Mouse (Mus musculus): ENCODE measurements around the gene Mbl1. TPM values are rescaled to one million over a fixed set of nuclear protein-coding genes. Genes with fewer than 3 reads are reported as not detected.

Mbl1 gene
- total and polyA plus RNA-seq, 2 experiments from 2014 or later, result not detected

- Histone ChIP-seq H3K27me3 (ENCODE audit: control insufficient read depth, insufficient read depth, low read length) (no peaks in the 10 kb centered on the region), H3K9me3 (replicated peaks; ENCODE audit: control insufficient read depth, low read length) (no peaks in the 10 kb centered on the region), H3K4me1 (ENCODE audit: control insufficient read depth, insufficient read depth) (0 out of 2 replicates have a peak, but pooled peaks cover 6% of the 10 kb centered on the region), H3K4me3 (ENCODE audit: low read depth, low read length) (no peak overlapping the region), H3K36me3 (replicated peaks; ENCODE audit: control insufficient read depth, insufficient read depth, low read length) (no peaks in the 10 kb centered on the region), H3K27ac (ENCODE audit: low read depth) (no peak overlapping the region), H3K9ac (replicated peaks; ENCODE audit: low read depth, low read length) (no peak overlapping the region), H3K4me2 (ENCODE audit: low read depth, low read length) (no peak overlapping the region)
- DNase-seq (ENCODE audit: low spot score), result no peak
- ATAC-seq (ENCODE audit: insufficient read depth, low read depth), result no peak
- TF ChIP-seq CTCF (IDR thresholded peaks at IDR 0.05; ENCODE audit: low read depth) (no peak), EP300 (IDR thresholded peaks at IDR 0.05; ENCODE audit: low read depth) (no peak)
- WGBS, result 71% methylated on average over 3 of the region's 3 CpGs
Measured at GRCm38 (mm10) chr14:41116271-41116670, 35.0 kb upstream of the Mbl1 start.

- Histone ChIP-seq H3K4me2 (ENCODE audit: low read depth, low read length) (no peak overlapping the region), H3K9me3 (replicated peaks; ENCODE audit: control insufficient read depth, low read length) (no peaks in the 10 kb centered on the region), H3K4me1 (ENCODE audit: control insufficient read depth, insufficient read depth) (no peaks in the 10 kb centered on the region), H3K27ac (ENCODE audit: low read depth) (no peak overlapping the region), H3K27me3 (ENCODE audit: control insufficient read depth, insufficient read depth, low read length) (no peaks in the 10 kb centered on the region), H3K4me3 (ENCODE audit: low read depth, low read length) (no peak overlapping the region), H3K9ac (replicated peaks; ENCODE audit: low read depth, low read length) (no peak overlapping the region), H3K36me3 (replicated peaks; ENCODE audit: control insufficient read depth, insufficient read depth, low read length) (no peaks in the 10 kb centered on the region)
- DNase-seq (ENCODE audit: low spot score) (no peak), ATAC-seq (ENCODE audit: insufficient read depth, low read depth) (no peak)
- 80% methylated on average over 5 of the region's 5 CpGs for WGBS
- TF ChIP-seq EP300 (IDR thresholded peaks at IDR 0.05; ENCODE audit: low read depth) (no peak), CTCF (IDR thresholded peaks at IDR 0.05; ENCODE audit: low read depth) (no peak)
Measured at GRCm38 (mm10) chr14:41124683-41125082, 26.6 kb upstream of the Mbl1 start.

- no peaks in the 10 kb centered on the region for H3K27me3 ChIP-seq (ENCODE audit: control insufficient read depth, insufficient read depth, low read length)
- H3K4me1 ChIP-seq (ENCODE audit: control insufficient read depth, insufficient read depth), result no peaks in the 10 kb centered on the region
- no peak overlapping the region for H3K4me3 ChIP-seq (ENCODE audit: low read depth, low read length)
- no peak overlapping the region for H3K4me2 ChIP-seq (ENCODE audit: low read depth, low read length)
- H3K9ac ChIP-seq (replicated peaks; ENCODE audit: low read depth, low read length), result no peak overlapping the region
- H3K27ac ChIP-seq (ENCODE audit: low read depth), result no peak overlapping the region
- H3K9me3 ChIP-seq (replicated peaks; ENCODE audit: control insufficient read depth, low read length), result no peaks in the 10 kb centered on the region
- ATAC-seq (ENCODE audit: insufficient read depth, low read depth) (no peak), DNase-seq (ENCODE audit: low spot score) (peak; percentile 10)
- WGBS, result 14% methylated on average over 4 of the region's 4 CpGs
- no peaks in the 10 kb centered on the region for H3K36me3 ChIP-seq (replicated peaks; ENCODE audit: control insufficient read depth, insufficient read depth, low read length)
- TF ChIP-seq EP300 (IDR thresholded peaks at IDR 0.05; ENCODE audit: low read depth), result no peak
- peak; percentile 72 for TF ChIP-seq CTCF (IDR thresholded peaks at IDR 0.05; ENCODE audit: low read depth)
Measured at GRCm38 (mm10) chr14:41127997-41128396, 23.3 kb upstream of the Mbl1 start.

GRCm38 (mm10) chr14:41131540-41131939 lies 19.7 kb upstream of the Mbl1 start, which contains the start of gene Sftpa1:
Gene Sftpa1, plus strand, starts transcription at chr14:41131782.
- no peak within 1 kb of the TSS for H3K9ac ChIP-seq (replicated peaks; ENCODE audit: low read depth, low read length)
- no peak within 1 kb of the TSS for H3K4me2 ChIP-seq (ENCODE audit: low read depth, low read length)
- H3K36me3 ChIP-seq (replicated peaks; ENCODE audit: control insufficient read depth, insufficient read depth, low read length), result no peaks in the 10 kb centered on the region
- WGBS, result 55% methylated on average over 7 of the region's 7 CpGs
- TF ChIP-seq EP300 (IDR thresholded peaks at IDR 0.05; ENCODE audit: low read depth), result no peak
- no peak for TF ChIP-seq CTCF (IDR thresholded peaks at IDR 0.05; ENCODE audit: low read depth)
- ATAC-seq (ENCODE audit: insufficient read depth, low read depth), result no peak
- H3K27me3 ChIP-seq (ENCODE audit: control insufficient read depth, insufficient read depth, low read length), result no peaks in the 10 kb centered on the region
- H3K4me3 ChIP-seq (ENCODE audit: low read depth, low read length), result no peak within 1 kb of the TSS
- H3K9me3 ChIP-seq (replicated peaks; ENCODE audit: control insufficient read depth, low read length), result no peaks in the 10 kb centered on the region
- no peak within 1 kb of the TSS for H3K27ac ChIP-seq (ENCODE audit: low read depth)
- no peak for DNase-seq (ENCODE audit: low spot score)
- no peaks in the 10 kb centered on the region for H3K4me1 ChIP-seq (ENCODE audit: control insufficient read depth, insufficient read depth)

GRCm38 (mm10) chr14:41137006-41137405 lies 14.3 kb upstream of the Mbl1 start:
- ATAC-seq (ENCODE audit: insufficient read depth, low read depth) (no peak), DNase-seq (ENCODE audit: low spot score) (no peak)
- no peaks in the 10 kb centered on the region for H3K4me1 ChIP-seq (ENCODE audit: control insufficient read depth, insufficient read depth)
- H3K27ac ChIP-seq (ENCODE audit: low read depth), result no peak overlapping the region
- no peak for TF ChIP-seq EP300 (IDR thresholded peaks at IDR 0.05; ENCODE audit: low read depth)
- TF ChIP-seq CTCF (IDR thresholded peaks at IDR 0.05; ENCODE audit: low read depth), result no peak
- no peak overlapping the region for H3K9ac ChIP-seq (replicated peaks; ENCODE audit: low read depth, low read length)
- no peaks in the 10 kb centered on the region for H3K9me3 ChIP-seq (replicated peaks; ENCODE audit: control insufficient read depth, low read length)
- H3K4me3 ChIP-seq (ENCODE audit: low read depth, low read length), result no peak overlapping the region
- H3K27me3 ChIP-seq (ENCODE audit: control insufficient read depth, insufficient read depth, low read length), result no peaks in the 10 kb centered on the region
- no peak overlapping the region for H3K4me2 ChIP-seq (ENCODE audit: low read depth, low read length)
- no peaks in the 10 kb centered on the region for H3K36me3 ChIP-seq (replicated peaks; ENCODE audit: control insufficient read depth, insufficient read depth, low read length)

- ATAC-seq (ENCODE audit: insufficient read depth, low read depth) (no peak), DNase-seq (ENCODE audit: low spot score) (no peak)
- Histone ChIP-seq H3K4me1 (ENCODE audit: control insufficient read depth, insufficient read depth) (no peaks in the 10 kb centered on the region), H3K4me3 (ENCODE audit: low read depth, low read length) (no peak overlapping the region), H3K4me2 (ENCODE audit: low read depth, low read length) (no peak overlapping the region), H3K36me3 (replicated peaks; ENCODE audit: control insufficient read depth, insufficient read depth, low read length) (no peaks in the 10 kb centered on the region), H3K9me3 (replicated peaks; ENCODE audit: control insufficient read depth, low read length) (no peaks in the 10 kb centered on the region), H3K9ac (replicated peaks; ENCODE audit: low read depth, low read length) (no peak overlapping the region), H3K27ac (ENCODE audit: low read depth) (no peak overlapping the region), H3K27me3 (ENCODE audit: control insufficient read depth, insufficient read depth, low read length) (no peaks in the 10 kb centered on the region)
- TF ChIP-seq CTCF (IDR thresholded peaks at IDR 0.05; ENCODE audit: low read depth) (no peak), EP300 (IDR thresholded peaks at IDR 0.05; ENCODE audit: low read depth) (no peak)
- WGBS, result 84% methylated on average over 1 of the region's 1 CpGs
Measured at GRCm38 (mm10) chr14:41140686-41141085, 10.6 kb upstream of the Mbl1 start.
